Mouse (Mus musculus) T-cell, adult 2 months (primary cell): ENCODE results near the gene Gm11562.
"Not testable (repeated sequence)": the region's sequence is repeated elsewhere in the genome, so short reads cannot be mapped to it uniquely, and the experiment has no call there.

ENCODE experiments used
- DNase-seq: peaks from one replicate; pipeline ENCODE4 v3.0.0; 2022; ENCODE audit warnings: low spot score

The Gm11562 gene

DNA sequence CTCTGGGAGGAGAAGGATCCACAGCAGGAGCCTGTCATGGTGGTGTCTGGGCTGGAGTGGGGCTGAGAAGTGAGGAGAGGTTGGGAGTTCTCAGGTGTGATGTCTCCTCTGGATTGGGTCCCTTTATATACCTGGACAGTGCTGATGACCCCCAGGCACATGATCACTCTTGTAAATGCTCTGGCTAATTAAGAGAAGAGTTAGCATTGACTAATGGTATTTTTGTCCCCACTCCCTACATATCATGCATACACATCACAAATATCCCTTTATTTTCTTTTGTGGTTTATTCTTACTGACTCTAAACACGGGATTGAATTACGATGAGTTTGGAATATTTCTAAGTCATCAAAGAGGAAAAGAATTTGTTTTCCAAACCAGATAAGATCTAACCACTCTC lies at the start of gene Gm11562:
Gene Gm11562 (minus strand): TSS at position 101 of the 400 bp plus-strand sequence.
- DNase-seq: no peak

DNA sequence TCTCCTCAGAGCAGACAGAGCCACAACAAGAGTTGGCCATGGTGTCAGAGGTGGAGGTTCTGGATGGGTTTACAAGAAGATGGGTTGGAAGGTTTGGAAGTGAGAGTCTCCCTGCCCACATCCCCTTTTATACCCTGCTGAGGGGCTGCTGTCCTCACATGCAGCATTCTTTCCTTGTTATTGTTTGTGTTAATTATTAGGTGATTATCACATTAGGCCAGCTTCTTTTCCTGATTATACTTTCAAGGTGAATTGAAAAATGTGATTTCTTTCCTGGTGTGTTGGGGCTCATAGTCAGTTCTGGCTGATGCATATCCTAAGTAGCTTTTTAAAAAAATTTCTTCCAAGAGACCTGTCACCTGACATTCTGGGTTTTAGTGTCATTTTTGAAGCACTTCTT lies 45.6 kb upstream of the Gm11562 start, which contains the start of gene Krtap4-6:
Gene Krtap4-6 (minus strand): TSS at position 101 of the 400 bp plus-strand sequence.
- DNase-seq: no peak

GRCm38 (mm10) chr11:99662802-99663201 lies 42.6 kb upstream of the Gm11562 start:
- no peak for DNase-seq

GRCm38 (mm10) chr11:99659256-99659655 lies 39.0 kb upstream of the Gm11562 start:
- DNase-seq: no peak

- not testable (repeated sequence) for DNase-seq
Measured at GRCm38 (mm10) chr11:99658467-99659010, 38.3 kb upstream of the Gm11562 start, which contains the start of gene Gm11563. Gene Gm11563 (minus strand): TSS chr11:99658960.

DNA sequence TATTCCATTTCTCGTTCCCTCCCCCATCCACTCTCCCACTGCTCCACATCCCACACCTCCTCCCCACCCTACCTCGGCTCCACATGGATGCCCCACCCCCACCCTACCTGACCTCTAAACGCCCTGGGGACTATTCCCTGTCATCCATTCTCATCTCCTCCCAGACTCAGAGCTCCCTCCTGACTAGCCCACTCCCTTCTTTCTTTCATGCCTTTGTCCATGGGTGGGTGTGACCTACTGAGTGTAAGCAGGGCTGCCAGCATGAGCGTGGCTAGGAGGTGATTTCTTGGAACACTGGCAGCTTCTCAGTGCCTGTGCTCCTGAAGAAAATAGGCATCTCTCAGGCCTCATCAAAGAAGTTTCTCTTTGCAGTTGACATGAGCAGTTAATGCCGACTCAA lies 36.8 kb upstream of the Gm11562 start:
- DNase-seq: no peak

DNA sequence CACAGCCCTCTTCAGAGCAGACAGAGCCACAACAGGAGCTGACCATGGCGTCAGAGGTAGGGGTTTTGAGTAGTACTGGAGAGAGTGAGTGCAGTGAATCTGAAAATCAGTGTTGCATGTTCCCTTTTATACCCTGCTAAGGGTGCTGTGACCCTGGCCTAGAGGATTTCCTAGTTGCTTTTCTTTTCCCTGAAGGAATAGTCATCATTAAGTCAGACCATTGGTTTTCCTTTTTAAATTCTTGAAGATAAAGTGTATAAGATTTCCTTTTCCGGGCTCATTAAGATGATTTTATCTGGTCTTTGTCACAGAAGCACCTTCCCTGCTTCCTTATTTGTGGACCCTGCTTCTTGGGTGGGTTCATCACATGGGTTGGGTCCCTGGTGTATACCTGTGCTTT lies 29.9 kb upstream of the Gm11562 start, which contains the start of gene Gm11555:
Gene Gm11555 (minus strand): TSS at position 101 of the 400 bp plus-strand sequence.
- no peak for DNase-seq

- DNase-seq: no peak
Measured at GRCm38 (mm10) chr11:99646444-99646843, 26.2 kb upstream of the Gm11562 start.

- no peak for DNase-seq
Measured at GRCm38 (mm10) chr11:99644351-99644750, 24.1 kb upstream of the Gm11562 start.

DNA sequence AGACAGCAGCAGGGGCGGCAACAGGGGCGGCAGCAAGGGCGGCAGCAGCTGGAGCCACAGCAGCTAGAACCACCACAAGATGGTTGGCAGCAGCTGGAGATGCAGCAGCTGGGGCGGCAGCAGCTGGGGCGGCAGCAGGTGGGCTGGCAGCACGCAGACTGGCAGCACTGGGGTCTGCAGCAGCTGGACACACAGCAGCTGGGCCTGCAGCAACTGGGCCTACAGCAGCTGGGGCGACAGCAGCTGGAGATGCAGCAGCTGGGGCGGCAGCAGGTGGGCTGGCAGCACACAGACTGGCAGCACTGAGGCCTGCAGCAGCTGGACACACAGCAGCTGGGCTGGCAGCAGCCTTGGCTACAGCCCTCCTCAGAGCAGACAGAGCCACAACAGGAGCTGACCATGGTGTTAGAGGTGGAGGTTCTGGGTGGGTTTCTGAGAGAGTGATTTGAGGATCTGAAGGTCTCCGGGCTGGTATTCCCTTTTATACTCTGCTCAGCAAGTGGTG lies 23.5 kb upstream of the Gm11562 start, which contains the start of gene Krtap4-7:
Gene Krtap4-7 (minus strand): TSS at position 455 of the 505 bp plus-strand sequence.
- not testable (repeated sequence) for DNase-seq

DNA sequence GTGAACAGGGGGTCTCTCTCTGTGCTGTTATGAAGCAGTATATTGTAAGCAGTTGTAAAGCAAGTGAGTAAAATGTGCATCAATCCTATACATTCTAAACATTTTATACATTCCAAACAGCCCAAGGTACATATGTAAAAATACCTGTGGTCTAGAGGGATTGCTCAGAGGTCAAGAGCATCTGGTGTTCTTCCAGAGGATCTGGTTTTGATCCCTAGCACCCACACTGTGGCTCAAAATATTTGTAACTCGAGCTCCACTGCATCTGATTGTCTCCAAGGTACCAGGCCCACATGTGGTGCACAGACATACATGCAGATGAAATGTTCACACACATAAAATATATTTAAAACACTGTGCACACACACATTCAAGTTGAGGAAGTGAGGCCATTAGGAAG lies 20.7 kb upstream of the Gm11562 start:
- DNase-seq: no peak

DNA sequence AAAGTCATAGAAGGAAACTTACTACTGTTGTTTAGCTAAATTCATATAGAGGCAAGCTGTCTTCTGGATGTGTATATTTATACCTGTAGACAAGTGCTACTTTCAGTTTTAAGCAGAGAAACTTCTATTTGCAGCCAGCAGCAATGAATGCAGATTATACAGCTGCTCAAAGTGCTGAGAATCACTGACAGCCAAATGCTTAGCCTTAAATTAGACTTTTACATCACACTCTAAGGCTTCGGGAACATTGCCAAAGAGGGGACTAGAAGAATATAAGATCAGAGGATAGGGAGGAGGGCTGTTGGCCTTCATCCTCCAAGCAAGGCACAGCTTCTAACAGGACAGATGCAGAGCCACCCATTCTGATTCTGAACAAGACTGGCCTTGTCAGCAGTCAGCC lies 16.9 kb upstream of the Gm11562 start:
- no peak for DNase-seq

- DNase-seq: no peak
Measured at GRCm38 (mm10) chr11:99634653-99635134, 14.5 kb upstream of the Gm11562 start, which contains the start of gene Krtap4-2. Gene Krtap4-2 (minus strand): TSS chr11:99635084.

DNA sequence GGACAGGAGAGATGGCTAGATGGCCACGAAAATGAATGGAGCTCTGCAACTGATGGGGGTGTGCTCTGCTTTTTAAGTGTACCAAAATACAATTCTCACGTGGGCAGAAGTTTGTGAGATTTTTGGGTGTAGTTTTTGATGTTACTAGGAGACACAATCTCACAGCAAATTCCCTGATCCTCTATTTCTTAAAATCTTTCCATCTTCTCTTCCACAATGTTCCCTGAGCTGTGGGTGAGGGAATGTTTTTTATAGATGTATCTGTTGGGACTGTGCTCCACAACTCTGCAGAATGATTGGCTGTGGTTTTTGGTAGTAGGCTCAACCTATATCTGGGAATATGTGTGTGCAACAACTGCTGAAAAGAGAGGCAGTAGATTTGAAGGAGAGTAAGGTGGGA lies 13.1 kb upstream of the Gm11562 start:
- DNase-seq: no peak

DNA sequence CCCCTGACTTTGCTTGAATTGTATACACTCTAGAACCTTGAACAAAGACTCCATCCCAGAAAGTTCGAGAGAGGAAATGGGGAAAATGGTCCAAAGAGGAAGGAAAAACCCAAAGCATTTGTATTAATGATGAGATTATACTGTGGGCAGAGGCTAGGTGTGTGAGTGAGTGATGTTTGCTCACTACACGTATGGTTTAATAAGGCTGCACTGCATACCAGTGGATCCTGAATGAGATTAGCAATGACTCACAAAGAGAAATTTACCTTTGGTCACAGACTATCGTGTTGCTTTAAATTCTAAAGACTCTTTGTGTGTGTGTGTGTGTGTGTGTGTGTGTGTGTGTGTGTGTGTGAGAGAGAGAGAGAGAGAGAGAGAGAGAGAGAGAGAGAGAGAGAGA lies 10.7 kb upstream of the Gm11562 start:
- DNase-seq: no peak

DNA sequence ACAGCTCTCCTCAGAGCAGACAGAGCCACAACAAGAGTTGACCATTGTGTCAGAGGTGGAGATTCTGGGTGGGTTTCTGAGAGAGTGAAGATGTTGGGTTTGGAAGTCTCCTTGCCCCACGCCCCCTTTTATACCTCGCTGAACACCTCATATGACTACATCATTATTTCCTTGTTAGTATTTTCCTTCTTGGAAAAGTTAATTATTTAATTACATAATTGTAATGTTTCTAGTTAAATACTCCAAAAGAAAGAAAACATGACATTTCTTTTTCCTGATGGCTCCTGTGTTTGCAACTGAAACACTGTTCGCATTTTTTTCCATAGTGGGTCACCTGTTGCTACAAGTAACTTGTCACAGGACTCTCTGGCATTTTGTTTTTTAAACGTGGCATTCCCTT lies 7.9 kb upstream of the Gm11562 start, which contains the start of gene Krtap4-1:
Gene Krtap4-1 (minus strand): TSS at position 101 of the 400 bp plus-strand sequence.
- no peak for DNase-seq

DNA sequence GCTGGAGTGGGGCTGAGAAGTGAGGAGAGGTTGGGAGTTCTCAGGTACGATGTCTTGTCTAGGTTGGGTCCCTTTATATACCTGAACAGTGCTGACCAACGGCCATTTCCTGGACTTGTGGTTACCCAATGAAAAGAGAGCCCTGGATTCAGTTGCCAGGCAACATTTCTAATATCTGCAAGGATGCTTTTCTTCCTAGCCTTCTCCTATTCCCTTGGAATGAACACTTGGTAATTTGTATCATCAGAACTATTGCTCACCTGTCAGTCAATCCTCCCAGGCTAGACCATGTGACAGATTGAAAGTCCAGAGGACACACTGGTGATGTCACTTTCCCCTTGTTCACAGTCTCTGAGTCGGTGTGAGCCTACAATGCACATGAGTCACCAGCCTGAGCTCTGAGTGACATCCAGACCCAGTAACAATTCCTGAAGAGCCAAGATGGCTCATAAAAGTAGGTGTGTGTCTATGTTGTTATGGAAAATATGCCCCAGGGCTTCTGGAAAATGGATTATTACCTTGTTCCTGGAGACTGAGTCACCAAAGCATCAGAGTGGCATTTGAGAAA lies 5.4 kb downstream of the Gm11562 start, which contains the start of gene Krtap2-4:
Gene Krtap2-4 (minus strand): TSS at position 51 of the 568 bp plus-strand sequence.
- DNase-seq: no peak

- not testable (repeated sequence) for DNase-seq
Measured at GRCm38 (mm10) chr11:99610089-99610488, 10.1 kb downstream of the Gm11562 start, which contains the start of gene Gm11937. Gene Gm11937 (minus strand): TSS chr11:99610189.

GRCm38 (mm10) chr11:99609126-99609525 lies 11.1 kb downstream of the Gm11562 start:
- DNase-seq: no peak

DNA sequence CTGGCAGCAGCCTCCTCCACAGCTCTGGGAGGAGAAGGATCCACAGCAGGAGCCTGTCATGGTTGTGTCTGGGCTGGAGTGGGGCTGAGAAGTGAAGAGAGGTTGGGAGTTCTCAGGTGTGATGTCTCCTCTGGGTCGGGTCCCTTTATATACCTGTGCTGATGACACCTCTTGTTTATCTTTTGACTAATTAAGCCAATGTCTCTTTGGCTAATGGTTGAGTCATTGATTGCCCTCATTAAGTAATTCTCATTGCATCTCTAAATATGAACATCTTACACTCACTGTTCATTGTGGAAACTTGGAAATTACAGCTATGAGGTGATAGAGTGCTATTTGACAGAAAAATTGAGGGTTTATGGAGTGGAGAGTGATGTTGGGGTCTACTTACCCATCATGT lies 17.0 kb downstream of the Gm11562 start, which contains the start of gene Gm11938:
Gene Gm11938 (minus strand): TSS at position 101 of the 400 bp plus-strand sequence.
- DNase-seq: not testable (repeated sequence)

DNA sequence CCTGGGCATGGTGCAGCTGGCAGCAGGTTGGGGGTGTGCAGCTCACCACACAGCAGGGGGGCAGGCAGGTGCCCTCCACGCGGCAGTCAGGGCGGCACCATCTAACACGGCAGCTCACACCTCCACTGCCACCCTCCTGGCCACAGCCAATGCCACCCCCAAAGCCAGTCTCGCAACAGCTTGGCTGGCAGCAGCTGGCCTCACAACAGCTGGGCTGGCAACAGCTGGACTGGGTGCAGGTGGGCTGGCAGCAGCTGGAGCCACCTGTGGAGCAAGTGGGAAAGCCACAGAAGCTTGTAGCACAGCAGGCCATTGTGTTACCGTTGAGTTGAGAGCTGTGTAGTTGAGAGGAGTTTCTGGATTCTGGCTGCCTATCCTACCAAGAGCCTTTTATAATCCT lies 22.5 kb downstream of the Gm11562 start, which contains the start of gene Krtap9-3:
Gene Krtap9-3 (minus strand): TSS at position 364 of the 400 bp plus-strand sequence.
- DNase-seq: not testable (repeated sequence)

GRCm38 (mm10) chr11:99590981-99591380 lies 29.3 kb downstream of the Gm11562 start, which contains the start of gene Krtap1-3:
Gene Krtap1-3 (minus strand): TSS chr11:99591339.
- DNase-seq: no peak

- no peak for DNase-seq
Measured at GRCm38 (mm10) chr11:99585096-99585495, 35.1 kb downstream of the Gm11562 start.
